Mouse (Mus musculus) heart, adult 2 months (tissue): ENCODE data around the gene Mrpl27. TPM values are rescaled to one million over a fixed set of nuclear protein-coding genes. Genes with fewer than 3 reads are reported as not detected.
"Not testable (repeated sequence)": the region's sequence is repeated elsewhere in the genome, so short reads cannot be mapped to it uniquely, and the experiment has no call there.

Experiments
- DNase-seq, 2 experiments: peaks; one replicate each; pipeline ENCODE4 v3.0.0; 2021
- H3K27ac ChIP-seq: fragments of 200-600 bp; 2 replicates; pipeline ENCODE4 v1.8.1; 2022
- H3K27me3 ChIP-seq: fragments of 200-500 bp; 2 replicates; pipeline ENCODE4 v1.6.1; 2012; ENCODE audit warnings: mild to moderate bottlenecking, low read length, inconsistent platforms, mixed read lengths; ENCODE audit not compliant: control insufficient read depth, insufficient read depth
- H3K36me3 ChIP-seq: fragments of 200-500 bp; 2 replicates; pipeline ENCODE4 v1.6.1; 2012; ENCODE audit warnings: low read length, inconsistent platforms; ENCODE audit not compliant: control insufficient read depth, insufficient read depth
- H3K4me1 ChIP-seq: fragments of 200-500 bp; 2 replicates; pipeline ENCODE4 v1.6.1; 2011; ENCODE audit warnings: low read length; ENCODE audit not compliant: control insufficient read depth, insufficient read depth
- H3K4me3 ChIP-seq: fragments of 200-600 bp; 2 replicates; pipeline ENCODE4 v1.8.1; 2022
- H3K79me2 ChIP-seq: fragments of 200-500 bp; replicated peaks from 2 replicates; pipeline ENCODE4 v1.6.1; 2012; ENCODE audit warnings: mild to moderate bottlenecking, inconsistent platforms, low read length, moderate library complexity, mixed read lengths; ENCODE audit not compliant: control insufficient read depth, insufficient read depth
- H3K9ac ChIP-seq: fragments of 200-500 bp; 2 replicates; pipeline ENCODE4 v1.6.1; 2012; ENCODE audit warnings: low read depth, mild to moderate bottlenecking, control low read depth, inconsistent platforms, low read length, mixed read lengths
- CTCF ChIP-seq: fragments of 200-600 bp; IDR thresholded peaks from 2 replicates; pipeline ENCODE4 v1.8.1; 2022; ENCODE audit warnings: antibody characterized with exemption, mild to moderate bottlenecking, moderate library complexity
- EP300 ChIP-seq: fragments of 200-500 bp; IDR thresholded peaks from 2 replicates; pipeline ENCODE4 v1.6.1; 2011; ENCODE audit warnings: low read depth, low read length, control low read depth; ENCODE audit not compliant: insufficient read depth
- POLR2A ChIP-seq: fragments of 200-500 bp; IDR thresholded peaks from 2 replicates; pipeline ENCODE4 v1.6.1; 2011; ENCODE audit warnings: mild to moderate bottlenecking, low read depth, low read length, control low read depth; ENCODE audit not compliant: insufficient read depth
- WGBS: fragments of 180-500 bp; shearing (Covaris S2); methylation state at CpG from one replicate; pipeline ENCODE4 v1.1.7; 2018; 5-methylcytosine and 5-hydroxymethylcytosine counted together
- intact Hi-C: fragments of 180-260 bp; cut with DNase I; formaldehyde crosslinking; loops from one replicate; pipeline ENCODE4 v1.15.1; 2025
- polyA plus RNA-seq: library from polyadenylated mRNA; depleted of rRNA; stranded (reverse); fragments of >200 nt; gene quantifications from 2 replicates; pipeline ENCODE4 v1.2.3, GENCODE M21; 2012
- total RNA-seq, 2 experiments: library from RNA; stranded (reverse); gene quantifications; 2 replicates each; pipeline ENCODE4 v1.2.3; 2021

The Mrpl27 gene
- total and polyA plus RNA-seq, 3 experiments = 54.9 to 67.0 (median 59.5) TPM

DNA sequence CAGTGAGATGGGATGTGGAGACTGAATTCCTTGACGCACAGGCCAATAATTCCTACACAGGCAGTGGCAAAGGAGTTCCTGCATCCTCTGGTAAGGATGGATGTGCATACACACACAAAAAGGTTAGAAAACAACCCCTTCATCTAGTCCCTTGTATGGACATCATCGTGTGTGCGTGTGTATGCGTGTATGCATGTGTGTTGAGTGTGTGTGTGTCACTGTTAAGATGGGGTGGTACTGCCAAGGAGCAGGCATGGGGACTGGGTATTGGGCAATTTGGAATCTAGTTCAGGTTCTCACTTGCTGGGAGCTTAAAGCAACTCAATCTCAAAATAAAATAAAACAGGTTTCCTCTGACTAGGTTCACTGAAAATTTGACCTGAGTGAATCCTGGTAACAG, 7.1 kb upstream of the Mrpl27 start:
- H3K4me1 ChIP-seq = no peaks in the 10 kb centered on the region
- no peaks in the 10 kb centered on the region for H3K36me3 ChIP-seq
- no peak overlapping the region for H3K27ac ChIP-seq
- H3K4me3 ChIP-seq = no peak overlapping the region
- no peak overlapping the region for H3K9ac ChIP-seq
- intact Hi-C loops = no loop called here
- H3K79me2 ChIP-seq = no peaks in the 10 kb centered on the region
- no peak for DNase-seq
- H3K27me3 ChIP-seq = no peaks in the 10 kb centered on the region
- 97% methylated on average over 4 of the region's 4 CpGs for WGBS
- no peak for TF ChIP-seq CTCF
- no peak for TF ChIP-seq POLR2A
- no peak for TF ChIP-seq EP300

DNA sequence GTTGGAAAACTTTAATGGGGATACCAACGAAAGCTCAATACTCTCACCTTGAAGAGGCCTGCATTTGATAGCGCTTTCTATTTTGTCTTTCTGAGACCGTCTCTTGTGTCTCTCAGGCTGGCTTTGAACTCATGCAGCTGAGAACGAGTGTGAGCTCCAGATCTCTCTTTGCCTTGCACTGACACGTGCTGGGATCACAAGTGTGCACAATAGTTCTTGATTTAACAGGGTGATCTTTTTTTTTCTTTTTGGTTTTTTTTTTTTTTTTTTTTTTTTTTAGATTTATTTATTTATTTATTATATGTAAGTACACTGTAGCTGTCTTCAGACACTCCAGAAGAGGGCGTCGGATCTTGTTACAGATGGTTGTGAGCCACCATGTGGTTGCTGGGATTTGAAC, 2.3 kb upstream of the Mrpl27 start:
- DNase-seq, H3K36me3 ChIP-seq, intact Hi-C loops, H3K4me3 ChIP-seq, H3K27ac ChIP-seq, H3K9ac ChIP-seq, H3K4me1 ChIP-seq, H3K79me2 ChIP-seq, H3K27me3 ChIP-seq: not testable (repeated sequence)
- 91% methylated on average over 7 of the region's 7 CpGs for WGBS

DNA sequence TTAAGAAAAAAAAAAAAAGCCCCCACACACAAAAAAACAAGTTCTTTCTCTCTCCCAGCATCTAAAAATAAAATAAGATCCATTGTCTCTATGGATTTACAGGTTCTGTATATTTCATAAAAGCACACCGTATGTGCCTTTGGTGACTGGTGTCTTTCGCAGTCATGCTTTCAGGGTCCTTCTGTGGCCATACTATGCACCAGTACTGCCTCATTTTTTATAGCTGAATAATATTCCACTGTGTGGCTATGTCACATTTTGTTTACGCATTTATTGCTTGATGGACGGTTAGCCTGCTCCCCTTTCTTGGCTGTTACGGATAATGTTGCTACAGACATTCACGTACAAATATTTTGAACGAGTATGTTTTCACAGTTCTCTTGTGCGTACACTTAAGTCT, 594 bp upstream of the Mrpl27 start:
- no peak overlapping the region for H3K9ac ChIP-seq
- H3K4me3 ChIP-seq = no peak overlapping the region
- H3K4me1 ChIP-seq = no peaks in the 10 kb centered on the region; the same call in none of the 2 replicates
- intact Hi-C loops = no loop called here
- no peaks in the 10 kb centered on the region; the same call in 1 of the 2 replicates for H3K79me2 ChIP-seq
- TF ChIP-seq CTCF (no peak), EP300 (no peak), POLR2A (no peak)
- no peak for DNase-seq
- 44% methylated on average over 8 of the region's 8 CpGs for WGBS
- peaks cover 3% of the 10 kb centered on the region; the same call in 1 of the 2 replicates for H3K36me3 ChIP-seq
- no peaks in the 10 kb centered on the region for H3K27me3 ChIP-seq
- no peak overlapping the region for H3K27ac ChIP-seq

DNA sequence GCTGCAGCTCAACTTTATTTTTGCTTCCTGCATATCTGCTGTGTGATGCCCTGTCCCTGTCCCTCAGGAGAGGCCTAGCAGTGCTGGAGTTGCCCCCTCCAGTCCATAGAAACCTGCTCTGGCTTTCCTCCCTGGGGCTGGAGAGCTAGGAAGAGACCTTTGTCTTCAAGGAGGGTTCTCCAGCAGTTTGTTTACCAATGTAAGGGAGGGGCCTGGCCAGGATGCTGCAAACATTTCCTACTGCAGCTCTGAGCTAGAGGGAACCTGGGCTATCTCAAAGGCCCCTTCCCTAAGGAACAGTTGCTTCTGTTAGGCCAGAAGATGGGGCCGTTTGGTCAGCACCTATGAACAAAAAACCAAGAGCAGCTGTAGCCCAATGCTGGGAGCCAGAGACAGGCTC, 7.8 kb downstream of the Mrpl27 start:
- TF ChIP-seq CTCF (no peak), EP300 (no peak), POLR2A (no peak)
- no peak overlapping the region for H3K9ac ChIP-seq
- H3K27ac ChIP-seq = peak overlapping the region; percentile 36; the same call in 1 of the 2 replicates
- 53% methylated on average over 1 of the region's 1 CpGs for WGBS
- intact Hi-C loops = no loop called here
- H3K4me1 ChIP-seq = no peaks in the 10 kb centered on the region
- no peaks in the 10 kb centered on the region for H3K36me3 ChIP-seq
- no peak for DNase-seq
- H3K79me2 ChIP-seq = no peaks in the 10 kb centered on the region
- no peaks in the 10 kb centered on the region for H3K27me3 ChIP-seq
- no peak overlapping the region for H3K4me3 ChIP-seq

DNA sequence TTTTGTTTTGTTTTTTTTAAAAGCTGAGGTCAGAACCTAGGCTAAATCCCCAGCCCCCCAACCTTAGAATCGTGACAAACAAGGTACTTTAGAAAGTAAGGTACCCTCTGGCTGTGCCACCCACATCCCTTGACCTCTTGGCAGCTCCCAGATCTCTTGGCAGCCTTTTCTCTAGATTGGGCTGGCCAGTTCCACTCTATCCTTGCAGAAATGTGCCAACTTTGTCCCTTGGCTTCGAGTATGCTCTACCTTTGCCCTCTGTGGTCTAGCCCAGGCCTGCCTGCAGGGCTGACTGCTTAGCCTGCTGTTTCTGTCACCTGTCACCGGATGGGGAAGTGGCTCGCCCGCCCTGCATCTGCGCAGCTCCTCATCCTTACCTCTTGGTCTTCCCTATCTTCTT, 11.7 kb downstream of the Mrpl27 start:
- no peak overlapping the region for H3K27ac ChIP-seq
- TF ChIP-seq EP300 (no peak), CTCF (no peak), POLR2A (no peak)
- no peaks in the 10 kb centered on the region for H3K27me3 ChIP-seq
- H3K36me3 ChIP-seq = no peaks in the 10 kb centered on the region
- intact Hi-C loops = no loop called here
- H3K4me1 ChIP-seq = no peaks in the 10 kb centered on the region
- no peaks in the 10 kb centered on the region for H3K79me2 ChIP-seq
- DNase-seq = no peak
- no peak overlapping the region for H3K4me3 ChIP-seq
- H3K9ac ChIP-seq = no peak overlapping the region
- WGBS = 84% methylated on average over 6 of the region's 6 CpGs

DNA sequence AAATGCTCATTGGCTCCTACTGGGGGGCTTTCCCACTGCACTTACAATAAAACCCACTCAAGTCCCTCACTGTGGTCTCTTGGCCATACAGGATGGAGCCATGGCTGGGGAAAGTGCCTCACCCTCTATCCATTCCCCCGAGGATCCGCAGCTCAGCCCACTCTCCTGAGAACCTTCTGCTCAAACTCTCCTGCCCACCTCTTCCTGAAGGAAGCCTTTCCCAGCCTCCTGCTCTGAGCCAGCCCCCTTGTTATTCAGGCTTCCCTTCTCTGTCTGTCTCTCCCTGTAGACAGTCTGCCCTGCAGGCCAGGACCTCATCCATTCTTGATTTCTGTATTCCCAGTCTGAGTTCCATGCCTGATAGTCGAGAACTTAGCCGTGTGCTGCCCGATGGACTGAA, 21.4 kb downstream of the Mrpl27 start:
- WGBS = 58% methylated on average over 5 of the region's 5 CpGs
- DNase-seq = no peak
- peaks cover 12% of the 10 kb centered on the region for H3K4me1 ChIP-seq
- no peak for TF ChIP-seq CTCF
- no peaks in the 10 kb centered on the region for H3K36me3 ChIP-seq
- H3K27ac ChIP-seq = no peak overlapping the region
- peaks cover 5% of the 10 kb centered on the region; the same call in 1 of the 2 replicates for H3K79me2 ChIP-seq
- intact Hi-C loops = loop anchor here (2.0 kb wide), 1 partner anchor 20 kb away; no protein-coding TSS in a partner anchor
- H3K9ac ChIP-seq = no peak overlapping the region
- no peaks in the 10 kb centered on the region for H3K27me3 ChIP-seq
- H3K4me3 ChIP-seq = no peak overlapping the region
